Mouse (Mus musculus): ENCODE measurements around the gene Olfr1043.
"Not testable (repeated sequence)": the region's sequence is repeated elsewhere in the genome, so short reads cannot be mapped to it uniquely, and the experiment has no call there.

The Olfr1043 gene

GRCm38 (mm10) chr2:86167422-86167821 lies at the start of gene Olfr1043:
TSS of gene Olfr1043 (minus strand) at chr2:86167522.
- no peak for DNase-seq (ENCODE audit: low spot score)

GRCm38 (mm10) chr2:86202909-86203308 lies 35.6 kb upstream of the Olfr1043 start, which contains the start of gene Olfr1045:
TSS of gene Olfr1045 (minus strand) at chr2:86203009.
- DNase-seq (ENCODE audit: low spot score), result no peak

GRCm38 (mm10) chr2:86195863-86196262 lies 28.5 kb upstream of the Olfr1043 start:
- no peak for DNase-seq (ENCODE audit: low spot score)

GRCm38 (mm10) chr2:86185583-86185982 lies 18.3 kb upstream of the Olfr1043 start, which contains the start of gene Olfr52:
TSS of gene Olfr52 (minus strand) at chr2:86185683.
- no peak for DNase-seq (ENCODE audit: low spot score)

- DNase-seq (ENCODE audit: low spot score), result no peak
Measured at GRCm38 (mm10) chr2:86179950-86180349, 12.6 kb upstream of the Olfr1043 start.

GRCm38 (mm10) chr2:86177720-86178119 lies 10.4 kb upstream of the Olfr1043 start, which contains the start of gene Olfr1044:
TSS of gene Olfr1044 (minus strand) at chr2:86177820.
- DNase-seq (ENCODE audit: low spot score), result no peak

- not testable (repeated sequence) for DNase-seq (ENCODE audit: low spot score)
Measured at GRCm38 (mm10) chr2:86175422-86175821, 8.1 kb upstream of the Olfr1043 start.

GRCm38 (mm10) chr2:86161738-86162137 lies 5.6 kb downstream of the Olfr1043 start, which contains the start of gene Olfr1042:
TSS of gene Olfr1042 (minus strand) at chr2:86161838.
- DNase-seq (ENCODE audit: low spot score), result no peak

GRCm38 (mm10) chr2:86146632-86147031 lies 20.7 kb downstream of the Olfr1043 start, which contains the start of gene Olfr1040:
TSS of gene Olfr1040 (minus strand) at chr2:86146732.
- no peak for DNase-seq (ENCODE audit: low spot score)

- DNase-seq (ENCODE audit: low spot score), result no peak
Measured at GRCm38 (mm10) chr2:86135828-86136227, 31.5 kb downstream of the Olfr1043 start, which contains the start of gene Olfr1039. TSS of gene Olfr1039 (minus strand) at chr2:86135928.
